Mouse (Mus musculus) splenic B cell, adult 2 months (primary cell): ENCODE measurements around the gene Tjap1.

Source experiments
- DNase-seq: peaks from one replicate; pipeline ENCODE4 v3.0.0-alpha.2; 2011; ENCODE audit warnings: low read depth, low spot score
- H3K27me3 ChIP-seq: 2 replicates; pipeline ENCODE4 v1.6.1; 2012; ENCODE audit warnings: mild to moderate bottlenecking, low read length, moderate library complexity, mixed read lengths; ENCODE audit not compliant: control insufficient read depth, poor library complexity, insufficient read depth, severe bottlenecking
- H3K36me3 ChIP-seq: 2 replicates; pipeline ENCODE4 v1.6.1; 2012; ENCODE audit warnings: mild to moderate bottlenecking, low read length, moderate library complexity, mixed read lengths; ENCODE audit not compliant: control insufficient read depth, poor library complexity, insufficient read depth, severe bottlenecking

Gene Tjap1

DNA sequence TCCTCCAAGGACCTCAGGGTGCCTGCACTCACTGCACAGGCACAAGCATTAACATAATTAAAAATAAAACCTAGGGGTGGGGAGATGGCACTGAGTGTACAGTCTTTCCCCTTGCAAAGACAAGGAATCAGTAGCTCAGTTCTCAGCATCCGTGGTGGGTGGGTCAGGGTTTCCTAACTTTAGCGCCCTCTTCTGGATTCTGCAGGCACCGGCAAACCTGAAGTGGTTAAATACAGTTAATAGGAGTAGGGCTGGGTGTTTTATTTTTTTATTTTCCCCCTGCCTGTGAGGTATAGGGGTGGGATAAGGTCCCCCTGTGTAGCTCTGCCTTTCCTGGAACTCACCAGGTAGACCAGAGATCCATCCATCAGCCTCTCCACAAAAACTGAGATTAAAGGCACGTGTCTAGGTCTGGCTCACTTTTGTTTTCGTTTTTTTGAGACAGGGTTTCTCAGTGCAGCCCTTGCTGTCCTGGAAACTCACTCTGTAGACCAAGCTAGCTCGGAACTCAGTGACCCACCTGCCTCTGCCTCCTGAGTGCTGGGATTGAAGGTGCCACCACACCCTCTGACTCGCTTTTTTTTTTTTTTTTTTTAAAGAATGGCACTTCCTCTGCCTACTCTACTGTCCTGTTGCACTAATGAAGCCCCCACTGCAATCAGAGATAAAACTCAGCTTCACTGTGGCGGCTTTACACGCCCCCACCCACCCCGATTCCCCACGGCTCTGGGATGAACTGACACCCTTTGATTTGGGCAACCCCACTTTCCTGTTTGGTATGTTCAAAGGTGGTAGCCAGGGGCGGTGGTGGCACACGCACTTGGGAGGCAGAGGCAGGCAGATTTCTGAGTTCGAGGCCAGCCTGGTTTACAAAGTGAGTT lies 30.0 kb downstream of the Tjap1 start:
- DNase-seq = peak; percentile 59
- Histone ChIP-seq H3K36me3 (peaks cover 6% of the 10 kb centered on the region), H3K27me3 (no peaks in the 10 kb centered on the region)

DNA sequence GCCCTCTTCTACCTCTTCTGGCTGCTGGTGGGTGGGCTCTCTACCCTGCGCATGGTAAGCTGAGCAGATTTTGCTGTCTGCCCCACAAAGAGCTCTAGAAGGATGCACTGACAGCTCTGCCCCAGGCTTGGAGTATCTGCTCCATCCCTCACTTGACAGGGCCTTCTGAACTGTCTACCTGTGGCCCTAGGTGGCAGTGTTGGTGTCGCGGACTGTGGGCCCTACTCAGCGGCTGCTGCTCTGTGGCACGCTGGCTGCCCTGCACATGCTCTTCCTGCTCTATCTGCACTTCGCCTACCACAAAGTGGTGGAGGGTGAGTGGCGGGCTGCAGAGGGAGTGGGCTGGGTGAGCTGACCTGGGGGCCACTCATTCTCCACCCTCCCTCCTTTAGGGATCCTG lies 31.7 kb downstream of the Tjap1 start:
- peak; percentile 38 for DNase-seq
- Histone ChIP-seq H3K36me3 (peaks cover 6% of the 10 kb centered on the region), H3K27me3 (no peaks in the 10 kb centered on the region)

DNA sequence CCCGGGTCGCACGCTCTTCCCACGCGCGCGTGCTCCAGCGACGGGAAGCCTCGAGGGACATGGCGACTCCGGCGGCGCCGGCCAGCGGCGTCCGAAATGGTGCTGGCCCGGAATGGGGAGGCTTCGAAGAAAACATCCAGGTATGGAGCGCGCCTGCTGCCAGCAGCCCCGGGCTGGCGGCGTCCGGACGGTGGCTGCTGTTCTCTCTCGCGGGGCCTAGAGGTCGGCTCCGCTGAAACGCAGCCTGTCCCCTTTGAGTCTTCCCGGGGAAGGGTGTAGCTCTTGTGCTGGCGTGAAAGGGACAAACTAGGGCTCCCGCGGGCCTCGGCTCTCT lies 34.7 kb downstream of the Tjap1 start:
- Histone ChIP-seq H3K36me3 (peaks cover 6% of the 10 kb centered on the region), H3K27me3 (no peaks in the 10 kb centered on the region)
- DNase-seq = no peak

DNA sequence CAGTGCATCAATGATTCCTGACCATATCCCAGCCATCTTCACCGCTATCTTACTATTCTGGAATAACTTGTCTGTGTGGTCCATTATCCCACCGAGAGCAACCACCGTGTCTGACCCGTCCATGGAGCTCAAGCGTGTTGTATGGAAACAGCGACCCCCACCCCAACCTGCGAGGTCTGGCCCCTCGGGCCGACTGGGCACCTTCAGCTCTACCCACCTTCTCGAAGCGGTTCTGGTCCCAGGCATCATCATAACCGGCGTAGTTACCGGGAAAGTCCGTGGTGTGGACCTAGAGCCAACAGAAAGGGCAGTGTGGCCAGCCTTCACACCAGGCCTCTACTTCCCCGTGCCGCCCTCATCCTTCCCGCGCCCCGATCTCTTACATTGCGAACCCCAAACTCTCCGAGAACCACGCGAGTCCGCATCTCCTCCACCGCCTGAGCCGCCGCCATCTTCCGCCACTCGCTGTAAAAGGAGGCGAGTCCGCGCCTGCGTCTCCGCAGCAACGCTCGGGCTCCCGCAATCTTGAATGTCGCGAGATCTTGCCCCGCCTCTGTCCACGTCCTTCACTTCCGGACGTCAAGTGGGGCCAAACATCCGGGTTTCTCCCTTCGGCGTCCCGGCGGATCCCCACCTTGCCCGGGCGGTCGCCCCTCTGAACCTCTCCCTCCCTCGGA lies 35.2 kb downstream of the Tjap1 start, which contains the start of the genes Polr1c and Yipf3:
Polr1c (minus strand) TSS at position 543 of the 677 bp plus-strand sequence.
Yipf3 (plus strand) TSS at position 569 of the 677 bp plus-strand sequence.
- DNase-seq = peak; percentile 94
- Histone ChIP-seq H3K27me3 (no peaks in the 10 kb centered on the region), H3K36me3 (peaks cover 6% of the 10 kb centered on the region)

DNA sequence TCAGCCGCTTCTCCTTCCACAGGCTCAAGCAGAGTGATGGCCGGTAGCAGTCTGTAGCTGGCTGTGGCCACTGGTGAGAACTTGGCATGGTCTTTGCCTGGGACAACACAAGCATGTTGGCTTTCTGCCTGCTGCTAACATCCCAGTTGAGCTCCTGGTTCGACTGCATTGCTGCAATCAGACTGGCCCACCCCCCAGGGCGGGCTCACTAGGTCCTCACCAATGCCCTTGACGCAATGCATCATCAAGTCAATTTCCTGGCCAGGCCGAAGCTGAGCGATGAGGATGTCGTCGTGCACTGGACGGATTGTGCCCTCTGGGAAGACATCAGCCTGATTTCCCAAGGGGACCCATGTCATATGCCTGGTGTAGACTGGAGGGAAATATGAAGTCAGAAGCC lies 38.2 kb downstream of the Tjap1 start:
- DNase-seq = no peak
- Histone ChIP-seq H3K27me3 (no peaks in the 10 kb centered on the region), H3K36me3 (peaks cover 8% of the 10 kb centered on the region; the same call in 1 of the 2 replicates)

DNA sequence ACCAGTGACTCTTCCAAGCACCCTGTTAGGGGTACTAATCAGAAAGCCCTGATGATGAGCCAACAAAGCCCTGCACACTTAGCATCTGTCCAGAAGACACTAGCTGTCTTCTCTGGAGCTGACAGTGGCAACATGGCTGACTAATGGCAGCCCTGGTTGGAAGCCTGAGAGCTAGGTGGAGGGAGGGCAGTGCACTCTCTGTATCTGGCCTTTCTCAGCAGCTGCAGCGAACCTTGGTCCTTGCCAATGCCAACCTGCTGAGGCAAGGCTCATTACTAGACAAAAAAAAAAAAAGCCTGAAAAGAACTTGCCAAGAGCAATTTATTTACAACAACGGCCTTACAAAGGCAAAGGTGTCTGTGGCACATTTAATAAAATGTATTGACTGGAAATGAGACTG lies 39.2 kb downstream of the Tjap1 start:
- H3K27me3 ChIP-seq = no peaks in the 10 kb centered on the region
- DNase-seq = no peak
- H3K36me3 ChIP-seq = peaks cover 8% of the 10 kb centered on the region; the same call in 1 of the 2 replicates

DNA sequence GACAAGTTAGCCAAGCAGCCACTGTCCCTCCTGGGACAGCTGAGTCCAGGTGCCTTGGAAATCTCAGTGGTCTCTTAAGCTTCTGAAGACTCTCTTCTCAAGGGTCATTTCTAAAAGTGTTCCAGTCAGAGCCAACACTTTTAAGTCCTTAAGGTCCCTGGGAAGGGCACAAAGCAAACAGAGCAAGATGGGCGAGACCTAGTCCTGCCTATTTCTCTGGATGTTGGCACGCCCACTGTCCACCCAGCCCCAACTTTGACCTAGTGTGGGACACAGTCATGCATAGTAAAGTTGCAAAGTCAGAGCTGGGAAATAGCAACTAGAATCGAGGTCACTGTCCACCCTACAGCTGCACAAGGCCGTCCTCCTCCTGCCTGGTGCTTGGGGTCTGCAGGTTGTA lies 39.8 kb downstream of the Tjap1 start:
- H3K27me3 ChIP-seq = no peaks in the 10 kb centered on the region
- no peak for DNase-seq
- peaks cover 8% of the 10 kb centered on the region; the same call in 1 of the 2 replicates for H3K36me3 ChIP-seq

DNA sequence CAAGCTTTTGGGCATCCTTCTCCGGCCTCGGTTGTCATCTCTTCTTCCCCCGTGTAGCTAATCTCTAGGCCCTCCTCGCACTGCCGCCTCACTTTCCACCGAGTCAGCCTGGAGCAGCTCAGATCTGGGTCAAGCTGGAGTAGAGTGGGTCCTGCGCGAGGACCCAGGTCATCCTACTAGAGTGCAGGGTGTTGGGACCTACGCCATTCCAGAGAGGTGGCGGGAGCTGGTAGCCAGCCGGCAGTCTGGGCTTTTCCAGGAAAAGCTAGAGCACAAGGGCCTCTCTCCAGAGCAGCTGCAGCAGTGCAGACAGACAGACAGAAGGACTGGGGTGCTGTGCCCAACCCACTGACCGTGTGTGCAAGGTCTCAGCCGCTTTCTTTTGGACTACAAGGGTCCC lies 40.6 kb downstream of the Tjap1 start:
- Histone ChIP-seq H3K36me3 (peaks cover 9% of the 10 kb centered on the region; the same call in 1 of the 2 replicates), H3K27me3 (no peaks in the 10 kb centered on the region)
- DNase-seq = no peak

DNA sequence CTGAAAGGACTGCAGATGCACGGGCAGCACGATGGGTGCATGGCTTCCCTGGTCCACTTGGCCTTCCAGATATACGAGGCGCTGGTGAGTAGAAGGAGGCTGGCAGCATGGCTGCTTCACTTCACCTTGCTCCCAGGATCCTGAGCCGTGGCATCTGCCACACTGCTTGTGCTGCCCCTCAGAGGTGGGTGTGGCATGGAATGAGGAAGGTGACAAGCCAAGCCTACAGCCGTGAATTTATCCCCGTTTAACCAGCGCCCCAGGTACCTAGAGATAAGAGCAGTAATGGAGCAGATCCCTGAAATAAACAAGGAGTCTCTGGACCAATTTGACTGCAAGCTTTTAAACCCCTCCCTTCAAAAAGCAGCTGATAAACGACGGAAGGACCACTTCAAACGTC lies 41.4 kb downstream of the Tjap1 start:
- H3K36me3 ChIP-seq = peaks cover 12% of the 10 kb centered on the region; the same call in 1 of the 2 replicates
- no peaks in the 10 kb centered on the region for H3K27me3 ChIP-seq
- no peak for DNase-seq

DNA sequence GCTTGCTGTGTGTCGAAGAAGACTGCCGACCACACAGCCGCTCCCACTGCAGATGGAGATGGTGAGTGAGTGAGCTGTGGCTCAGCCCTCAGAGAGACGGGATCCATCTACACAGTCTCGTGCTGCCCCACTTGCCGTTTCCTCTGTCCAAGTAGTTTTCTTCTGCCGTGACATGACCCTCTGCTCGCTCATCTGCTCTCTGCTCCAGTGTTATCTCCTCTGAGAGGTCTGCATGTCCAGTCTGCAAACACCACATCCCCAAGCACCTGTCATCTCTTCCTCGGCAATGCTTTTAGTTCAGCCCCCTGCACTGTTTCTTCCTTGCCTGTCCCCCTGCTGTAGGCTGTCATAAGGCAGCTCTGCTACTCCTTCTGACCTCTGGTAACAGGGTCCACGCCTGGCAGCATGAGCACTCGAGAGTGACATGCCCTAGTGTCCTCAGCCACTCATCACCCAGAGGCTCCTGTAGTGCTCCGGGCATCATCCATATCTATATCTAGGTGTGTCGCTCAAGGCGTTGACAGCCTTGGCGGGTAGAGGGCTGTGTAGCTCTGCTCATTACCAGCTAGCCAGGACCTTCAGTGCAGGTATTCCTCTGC lies 43.2 kb downstream of the Tjap1 start:
- no peak for DNase-seq
- Histone ChIP-seq H3K27me3 (no peaks in the 10 kb centered on the region), H3K36me3 (peaks cover 13% of the 10 kb centered on the region)

DNA sequence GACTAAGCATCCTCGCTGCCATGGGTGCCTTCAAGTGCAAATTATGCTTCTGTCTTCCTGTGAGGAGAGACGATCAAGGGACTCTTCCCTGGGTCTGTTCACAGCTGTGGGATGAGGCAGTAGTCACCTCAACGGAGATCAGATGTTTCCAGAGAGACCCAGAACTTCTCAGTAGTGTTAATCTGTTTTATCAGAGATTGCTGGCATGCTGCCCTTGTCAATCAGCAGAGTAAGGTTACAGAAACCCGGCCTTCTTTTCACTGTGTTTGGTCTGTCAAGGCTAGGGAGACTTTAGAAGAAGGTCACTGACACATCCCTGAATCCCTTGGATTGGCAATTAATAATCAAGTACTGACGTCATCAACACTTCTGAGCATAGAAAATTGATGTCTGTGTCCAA lies 45.3 kb downstream of the Tjap1 start:
- Histone ChIP-seq H3K27me3 (no peaks in the 10 kb centered on the region), H3K36me3 (peaks cover 17% of the 10 kb centered on the region)
- DNase-seq = no peak

DNA sequence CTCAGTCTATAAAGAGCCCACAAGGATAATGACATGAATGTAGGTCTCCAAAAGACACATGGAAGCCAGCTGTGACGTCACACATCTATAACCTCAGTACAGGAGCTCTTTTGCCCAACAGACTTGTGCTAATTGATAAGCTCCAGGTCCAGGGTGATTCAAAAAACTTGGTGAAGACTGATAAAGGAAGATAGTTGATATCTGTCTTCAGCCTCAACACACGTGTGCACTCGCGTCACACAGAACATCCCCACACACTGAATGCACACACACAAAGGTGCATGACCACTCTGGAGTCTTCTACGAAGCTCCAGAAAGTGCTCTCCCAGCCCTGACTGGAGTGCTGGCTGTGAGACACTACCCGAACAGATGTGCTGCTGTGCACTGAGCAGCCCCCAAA lies 45.7 kb downstream of the Tjap1 start:
- Histone ChIP-seq H3K27me3 (no peaks in the 10 kb centered on the region), H3K36me3 (peaks cover 15% of the 10 kb centered on the region)
- DNase-seq = no peak

DNA sequence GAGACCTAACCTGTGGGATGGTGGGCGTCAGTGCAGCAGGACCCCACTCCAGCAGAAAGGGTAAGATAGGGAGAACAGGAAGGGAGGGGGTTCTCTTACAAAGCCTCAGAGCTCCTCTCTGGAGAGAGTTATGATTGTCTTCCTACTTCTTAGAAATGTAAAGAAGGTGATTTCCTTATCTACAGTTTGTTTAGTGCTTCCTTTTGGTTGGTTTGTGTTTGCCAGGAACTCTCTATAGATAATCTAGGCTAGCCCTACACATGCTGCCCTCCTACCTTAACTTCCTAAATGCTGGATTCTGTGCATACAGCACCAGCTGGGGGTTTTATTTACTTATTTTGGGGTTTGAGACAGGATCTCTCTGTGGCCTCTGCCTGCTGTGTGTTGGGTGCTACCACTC lies 46.8 kb downstream of the Tjap1 start:
- no peaks in the 10 kb centered on the region for H3K27me3 ChIP-seq
- H3K36me3 ChIP-seq = peaks cover 13% of the 10 kb centered on the region
- no peak for DNase-seq

DNA sequence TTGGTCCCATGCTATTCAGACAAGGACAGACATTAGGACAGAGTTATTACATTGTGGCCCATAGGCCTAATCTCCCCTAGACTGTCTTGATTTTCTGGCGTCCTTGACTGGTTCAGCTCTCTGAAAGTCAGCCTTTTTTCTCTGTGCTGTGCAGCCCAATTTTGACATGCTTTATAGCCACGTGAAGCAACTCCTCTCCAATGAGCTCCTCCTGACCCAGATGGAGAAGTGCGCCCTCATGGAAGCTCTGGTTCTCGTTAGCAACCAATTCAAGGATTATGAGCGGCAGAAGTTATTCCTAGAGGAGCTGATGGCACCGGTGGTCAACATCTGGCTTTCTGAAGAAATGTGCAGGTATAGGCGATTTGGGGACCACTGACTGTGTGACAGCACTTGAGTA lies 55.2 kb downstream of the Tjap1 start:
- peaks cover 15% of the 10 kb centered on the region for H3K36me3 ChIP-seq
- H3K27me3 ChIP-seq = no peaks in the 10 kb centered on the region
- no peak for DNase-seq

DNA sequence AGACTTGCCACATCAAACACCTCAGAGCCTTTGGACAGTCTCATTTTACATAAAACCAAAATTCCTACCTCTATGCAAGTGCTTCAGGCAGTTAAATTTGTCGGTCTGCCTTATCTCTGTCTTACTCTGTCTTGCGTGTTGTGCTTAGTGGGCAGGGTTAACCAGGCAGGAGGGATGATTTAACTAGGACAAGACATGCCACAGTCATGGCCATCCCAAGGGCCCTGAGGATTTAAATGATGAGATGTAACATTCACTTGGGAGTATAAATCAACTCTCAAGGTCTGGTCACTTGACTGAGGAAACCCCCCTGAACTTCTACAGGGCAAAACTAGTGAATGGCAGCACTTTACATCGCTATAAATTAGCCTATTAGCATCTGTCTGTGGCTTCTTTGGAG lies 61.2 kb downstream of the Tjap1 start:
- no peak for DNase-seq
- Histone ChIP-seq H3K36me3 (peaks cover 12% of the 10 kb centered on the region), H3K27me3 (no peaks in the 10 kb centered on the region)
